Comparison of ENCODE assay signal across 8 mouse cellular contexts in the genomic region with DNA sequence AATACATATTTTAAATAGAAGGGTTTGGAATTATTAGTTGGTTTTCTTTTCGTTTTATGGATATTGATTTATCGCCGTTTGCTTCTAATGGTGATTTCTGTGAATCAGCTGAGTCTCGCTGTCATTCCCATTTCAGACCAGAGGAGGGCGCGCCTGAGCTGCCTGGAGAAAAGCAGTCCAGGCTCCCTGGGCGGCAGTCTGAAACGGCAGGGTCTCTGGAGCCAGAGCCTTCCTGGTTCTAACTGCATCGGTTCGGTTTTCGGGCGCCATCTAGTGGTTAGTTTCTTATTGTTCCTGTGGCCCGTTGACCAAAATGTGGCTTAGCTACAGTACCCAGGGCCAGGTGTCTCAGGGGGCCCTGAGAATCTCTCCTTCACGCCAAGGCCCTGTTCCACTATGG. TPM values are rescaled to one million over a fixed set of nuclear protein-coding genes. Genes with fewer than 3 reads are reported as not detected.
DNase-seq lines count a peak whose midpoint lies in the region; ATAC-seq lines count a peak whose summit lies in the region.

No protein-coding gene starts in this region.

- H3K4me1 ChIP-seq in hindbrain, embryonic 13.5 days (replicated peaks) = no peaks in the 10 kb centered on the region

- H3K4me2 ChIP-seq in hindbrain, embryonic 13.5 days = no peak overlapping the region

- no peaks in the 10 kb centered on the region for H3K36me3 ChIP-seq in hindbrain, embryonic 13.5 days

- no peak overlapping the region for H3K27ac ChIP-seq in hindbrain, embryonic 13.5 days

- ATAC-seq in hindbrain, embryonic 13.5 days (ENCODE audit: low FRiP score) = peak; percentile 72

- H3K9me3 ChIP-seq in hindbrain, embryonic 13.5 days = no peaks in the 10 kb centered on the region

- H3K4me3 ChIP-seq in hindbrain, embryonic 13.5 days = no peak overlapping the region

- no peak overlapping the region for H3K9ac ChIP-seq in hindbrain, embryonic 13.5 days

- WGBS in hindbrain, embryonic 13.5 days = 5% methylated on average over 14 of the region's 14 CpGs

- DNase-seq in R1 (ENCODE audit: low read depth, low spot score) = peak; percentile 96
- DNase-seq in cerebellum, postnatal 25 days = peak; percentile 93 to 97
- peak; percentile 87 for DNase-seq in frontal cortex, postnatal 25 days (ENCODE audit: low spot score in 2 of 2)
- DNase-seq in layer of hippocampus, postnatal 14 days (ENCODE audit: low spot score in 2 of 2) = peak; percentile 89 to 96
- peak; percentile 96 for DNase-seq in lung, postnatal 10 days
- peak; percentile 67 for DNase-seq in retina, adult 2 months (ENCODE audit: low read depth, low spot score)
- DNase-seq in thymus, postnatal 25 days = peak; percentile 87

- no peaks in the 10 kb centered on the region for H3K27me3 ChIP-seq in hindbrain, embryonic 13.5 days

RNA-seq across cellular contexts. Expression of a gene that starts 7.8 kb away (rescaled TPM):
- 14.1 and 15.8 TPM in 2 replicates for polyA plus RNA-seq in hindbrain, embryonic 13.5 days (2015; fragmentation: Nextera tagmentation; extraction: Ambion mirVana)
- total RNA-seq in layer of hippocampus, postnatal 14 days (2021) = 10 to 100 TPM; 19.4 to 24.4 TPM
